Mouse (Mus musculus) olfactory bulb, adult 2 months (tissue): Measurements from ENCODE around the gene Ifnar2.

ENCODE experiments used
- CTCF ChIP-seq: fragments of 200-500 bp; IDR thresholded peaks from 2 replicates; pipeline ENCODE4 v1.5.1; 2012; ENCODE audit warnings: low read depth, mild to moderate bottlenecking, low read length, moderate library complexity; ENCODE audit not compliant: insufficient read depth
- POLR2A ChIP-seq: fragments of 200-500 bp; IDR thresholded peaks from 2 replicates; pipeline ENCODE4 v1.6.1; 2012; ENCODE audit warnings: mild to moderate bottlenecking, low read depth, low read length, moderate library complexity; ENCODE audit not compliant: insufficient read depth

GRCm38 (mm10) chr16:91450137-91451064 is 77.8 kb downstream of the Ifnar2 start:
- no peak for TF ChIP-seq POLR2A
- TF ChIP-seq CTCF, result no peak
